Mouse (Mus musculus): Measurements from ENCODE around the gene Ehd1. TPM values are rescaled to one million over a fixed set of nuclear protein-coding genes. Genes with fewer than 3 reads are reported as not detected.
"Not testable (repeated sequence)": the region's sequence is repeated elsewhere in the genome, so short reads cannot be mapped to it uniquely, and the experiment has no call there.

The Ehd1 gene
- polyA plus RNA-seq, 1 experiment from 2014 or later: 44.9 TPM

DNA sequence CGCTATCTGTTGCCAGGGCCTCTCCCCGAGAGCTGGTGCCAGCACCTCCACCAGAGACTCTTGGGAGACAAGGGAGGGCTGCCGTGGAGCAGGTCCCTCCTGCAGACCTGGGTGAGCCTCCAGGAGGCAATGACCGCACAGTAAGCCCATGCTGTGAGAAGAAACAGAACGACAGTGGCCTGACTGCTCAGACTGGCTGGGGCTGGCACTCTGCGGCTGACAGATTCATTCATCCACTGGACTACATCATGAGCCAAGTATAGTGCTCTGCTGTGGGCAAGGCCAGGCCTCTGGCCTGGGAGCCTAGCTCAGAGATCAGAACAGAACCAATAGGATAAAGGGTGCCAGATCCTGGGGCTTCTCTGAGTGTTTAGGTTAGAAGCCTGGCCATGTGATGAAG is 27.3 kb downstream of the Ehd1 start:
- Histone ChIP-seq H3K9me3 (ENCODE audit: control insufficient read depth, low read depth, low read length) (no peaks in the 10 kb centered on the region), H3K4me1 (ENCODE audit: control insufficient read depth, insufficient read depth, low read length) (peaks cover 16% of the 10 kb centered on the region), H3K4me3 (ENCODE audit: low read depth, low read length) (no peak overlapping the region), H3K27me3 (ENCODE audit: control insufficient read depth, insufficient read depth, low read length) (no peaks in the 10 kb centered on the region), H3K27ac (ENCODE audit: low read length) (no peak overlapping the region), H3K9ac (replicated peaks; ENCODE audit: low read depth, low read length) (no peak overlapping the region), H3K36me3 (ENCODE audit: control insufficient read depth, insufficient read depth, low read length) (no peaks in the 10 kb centered on the region; the same call in none of the 2 replicates), H3K4me2 (replicated peaks; ENCODE audit: low read depth, low read length) (no peak overlapping the region)
- 82% methylated on average over 6 of the region's 6 CpGs for WGBS
- no peak for ATAC-seq (ENCODE audit: insufficient number of reproducible peaks, insufficient read depth, low FRiP score, low read depth)

DNA sequence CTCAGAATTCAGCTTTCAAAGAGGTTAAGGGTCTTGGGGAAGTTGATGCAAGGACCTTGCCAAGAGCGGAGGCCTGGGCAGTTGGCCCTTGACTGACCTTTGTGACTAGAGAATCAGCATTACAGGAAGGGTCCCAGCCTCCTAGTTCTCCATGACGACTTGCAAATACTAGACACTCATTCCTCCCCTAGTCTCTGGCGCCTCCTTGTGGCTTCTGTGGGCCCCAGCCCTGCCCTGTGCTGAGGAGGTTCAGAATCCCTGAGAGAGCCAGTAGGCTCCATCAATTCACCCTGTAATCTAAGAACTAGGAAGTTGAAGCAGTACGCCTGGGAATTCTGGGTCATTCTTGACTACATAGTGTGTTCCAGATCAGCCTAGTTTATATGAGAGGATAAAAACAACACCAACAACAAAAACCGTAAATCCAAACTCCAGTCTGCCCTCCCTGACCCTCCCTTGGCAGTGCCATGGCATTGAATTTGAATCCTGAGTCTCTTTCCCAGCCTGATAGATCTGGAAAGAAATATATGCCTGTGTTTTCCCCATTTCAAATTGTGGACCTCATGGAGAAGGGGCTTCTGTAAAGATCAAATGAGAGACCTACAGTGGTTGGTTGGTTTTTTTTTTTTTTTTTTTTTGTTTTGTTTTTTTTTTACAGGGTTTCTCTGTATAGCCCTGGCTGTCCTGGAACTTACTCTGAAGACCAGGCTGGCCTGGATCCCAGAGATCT is 28.4 kb downstream of the Ehd1 start:
- 28% methylated on average over 5 of the region's 5 CpGs for WGBS
- Histone ChIP-seq H3K27ac (ENCODE audit: low read length) (no peak overlapping the region), H3K4me2 (replicated peaks; ENCODE audit: low read depth, low read length) (no peak overlapping the region), H3K4me3 (ENCODE audit: low read depth, low read length) (no peak overlapping the region), H3K27me3 (ENCODE audit: control insufficient read depth, insufficient read depth, low read length) (no peaks in the 10 kb centered on the region), H3K36me3 (ENCODE audit: control insufficient read depth, insufficient read depth, low read length) (no peaks in the 10 kb centered on the region; the same call in 1 of the 2 replicates), H3K4me1 (ENCODE audit: control insufficient read depth, insufficient read depth, low read length) (peaks cover 16% of the 10 kb centered on the region), H3K9me3 (ENCODE audit: control insufficient read depth, low read depth, low read length) (no peaks in the 10 kb centered on the region), H3K9ac (replicated peaks; ENCODE audit: low read depth, low read length) (no peak overlapping the region)
- peak; percentile 53; the same call in 1 of the 2 replicates for ATAC-seq (ENCODE audit: insufficient number of reproducible peaks, insufficient read depth, low FRiP score, low read depth)

DNA sequence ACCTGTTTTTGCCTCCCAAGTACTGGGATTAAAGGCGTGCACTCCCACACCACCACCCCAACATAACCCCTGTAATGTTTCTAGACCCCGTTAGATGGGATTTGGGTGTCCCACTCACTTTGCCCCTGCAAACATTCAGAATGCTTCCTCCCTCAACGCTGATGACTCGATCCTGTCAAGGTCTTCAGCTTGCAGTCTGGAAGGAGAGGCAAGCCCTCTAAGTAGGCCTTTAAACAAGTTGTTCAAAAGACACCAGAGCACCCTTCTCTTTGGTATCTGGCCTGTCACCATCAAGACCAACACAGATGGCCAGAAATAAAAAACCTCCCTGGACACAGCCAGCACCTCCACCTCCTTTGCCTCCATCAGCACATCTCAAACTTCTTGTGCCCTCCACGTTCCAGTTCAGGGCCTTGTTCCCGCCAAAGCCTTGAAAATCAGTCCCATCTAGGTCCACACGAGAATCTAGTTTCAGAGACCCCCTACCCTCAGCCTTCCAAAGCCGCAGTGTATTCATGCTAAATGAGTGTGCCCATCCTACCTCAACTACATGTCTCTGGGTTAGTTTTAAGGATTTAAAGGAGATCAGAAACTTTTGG is 29.1 kb downstream of the Ehd1 start:
- Histone ChIP-seq H3K4me2 (replicated peaks; ENCODE audit: low read depth, low read length) (peak overlapping the region; percentile 48), H3K9me3 (ENCODE audit: control insufficient read depth, low read depth, low read length) (no peaks in the 10 kb centered on the region), H3K4me3 (ENCODE audit: low read depth, low read length) (peak overlapping the region; percentile 56), H3K9ac (replicated peaks; ENCODE audit: low read depth, low read length) (peak overlapping the region; percentile 48), H3K27ac (ENCODE audit: low read length) (peak overlapping the region; percentile 40; the same call in 1 of the 2 replicates), H3K27me3 (ENCODE audit: control insufficient read depth, insufficient read depth, low read length) (no peaks in the 10 kb centered on the region), H3K36me3 (ENCODE audit: control insufficient read depth, insufficient read depth, low read length) (peaks cover 4% of the 10 kb centered on the region; the same call in 1 of the 2 replicates), H3K4me1 (ENCODE audit: control insufficient read depth, insufficient read depth, low read length) (peaks cover 16% of the 10 kb centered on the region)
- ATAC-seq (ENCODE audit: insufficient number of reproducible peaks, insufficient read depth, low FRiP score, low read depth): no peak
- WGBS: 61% methylated on average over 8 of the region's 8 CpGs

DNA sequence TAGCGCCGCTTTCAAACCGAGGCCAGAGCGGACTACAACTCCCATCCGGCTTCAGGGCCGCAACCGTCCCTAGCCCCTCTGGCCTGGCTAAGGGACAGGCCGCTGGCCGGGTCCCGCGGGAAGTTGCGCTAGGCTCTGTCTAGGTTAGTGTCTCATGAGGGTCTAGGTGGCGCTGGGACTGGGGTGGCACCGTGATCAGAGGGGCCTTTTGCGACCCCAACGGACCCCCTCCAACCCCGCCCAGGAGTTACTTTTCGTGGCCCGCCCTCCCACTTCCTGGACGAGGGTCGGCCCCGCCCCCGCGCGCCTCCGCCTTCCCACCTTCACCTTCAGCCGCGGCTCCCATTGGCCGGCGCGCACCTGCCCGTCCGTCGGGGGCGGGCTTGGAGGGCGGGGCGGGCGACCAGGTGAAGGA is 29.6 kb downstream of the Ehd1 start, which contains the start of gene Cdc42bpg:
Gene Cdc42bpg (plus strand): TSS at position 320 of the 415 bp plus-strand sequence.
- peaks cover 16% of the 10 kb centered on the region for H3K4me1 ChIP-seq (ENCODE audit: control insufficient read depth, insufficient read depth, low read length)
- peaks cover 6% of the 10 kb centered on the region; the same call in 1 of the 2 replicates for H3K36me3 ChIP-seq (ENCODE audit: control insufficient read depth, insufficient read depth, low read length)
- H3K9ac ChIP-seq (replicated peaks; ENCODE audit: low read depth, low read length): peak within 1 kb of the TSS; percentile 48
- peak; percentile 85 for ATAC-seq (ENCODE audit: insufficient number of reproducible peaks, insufficient read depth, low FRiP score, low read depth)
- WGBS: under 1% methylated on average over 38 of the region's 38 CpGs
- H3K4me2 ChIP-seq (replicated peaks; ENCODE audit: low read depth, low read length): peak within 1 kb of the TSS; percentile 48
- no peaks in the 10 kb centered on the region for H3K27me3 ChIP-seq (ENCODE audit: control insufficient read depth, insufficient read depth, low read length)
- H3K27ac ChIP-seq (ENCODE audit: low read length): peak within 1 kb of the TSS; percentile 40; the same call in 1 of the 2 replicates
- H3K4me3 ChIP-seq (ENCODE audit: low read depth, low read length): peak within 1 kb of the TSS; percentile 56
- no peaks in the 10 kb centered on the region for H3K9me3 ChIP-seq (ENCODE audit: control insufficient read depth, low read depth, low read length)

DNA sequence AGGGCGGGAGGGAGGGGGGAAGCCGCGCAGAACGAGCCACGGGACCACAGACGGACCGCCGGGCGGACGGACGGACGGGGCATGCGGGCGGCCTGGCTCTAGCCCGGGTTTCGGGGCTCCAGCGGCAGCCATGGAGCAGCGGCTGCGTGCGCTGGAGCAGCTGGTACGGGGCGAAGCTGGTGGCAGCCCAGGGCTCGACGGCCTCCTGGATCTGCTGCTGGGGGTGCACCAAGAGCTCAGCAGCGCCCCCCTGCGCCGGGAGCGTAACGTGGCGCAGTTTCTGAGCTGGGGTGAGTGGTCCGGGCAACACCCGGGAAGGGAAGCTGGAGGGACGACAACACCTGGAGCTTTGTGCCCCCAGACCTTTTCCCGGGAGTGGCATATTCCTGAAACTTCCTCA is 30.1 kb downstream of the Ehd1 start:
- ATAC-seq (ENCODE audit: insufficient number of reproducible peaks, insufficient read depth, low FRiP score, low read depth): peak; percentile 70
- 0% methylated on average over 28 of the region's 34 CpGs for WGBS

DNA sequence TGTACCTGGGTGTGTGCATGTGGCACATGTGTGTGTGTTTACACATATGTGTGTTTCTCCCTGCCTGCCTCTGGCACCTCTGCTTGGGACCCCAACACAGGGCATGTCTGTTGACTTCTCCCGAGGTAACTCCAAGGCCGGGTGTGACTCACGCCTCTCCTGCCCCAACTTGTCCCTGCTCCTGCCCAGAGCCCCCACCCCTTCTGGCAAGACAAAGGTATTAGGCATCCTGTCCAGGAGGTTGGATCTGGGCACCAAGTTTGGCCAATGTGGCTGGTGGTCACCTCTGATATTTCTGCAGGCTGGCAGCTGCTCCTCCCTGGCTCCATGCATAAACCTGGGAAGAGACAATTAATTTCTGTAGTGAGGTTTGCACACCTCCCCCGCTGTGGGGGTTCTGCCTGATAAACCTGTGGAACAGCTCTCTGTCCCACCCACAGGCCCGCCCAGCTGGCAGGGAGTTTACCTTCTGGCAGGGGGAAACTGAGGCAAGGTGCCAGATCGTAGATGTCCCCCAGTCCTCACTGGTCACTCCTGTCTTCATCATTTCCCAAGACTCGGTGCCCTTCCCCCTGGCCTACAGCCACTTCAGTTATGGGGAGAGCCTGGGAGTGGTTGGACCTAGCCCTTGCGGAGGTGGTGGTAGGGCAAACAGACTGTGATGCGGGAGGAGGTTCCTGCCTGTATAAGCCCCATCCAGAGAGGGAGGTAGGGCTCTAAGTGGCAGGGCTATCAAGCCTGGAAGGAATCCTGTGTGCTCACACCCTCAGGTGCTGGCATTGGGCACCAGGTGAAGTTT is 31.4 kb downstream of the Ehd1 start:
- Histone ChIP-seq H3K4me3 (ENCODE audit: low read depth, low read length) (peak overlapping the region; percentile 56), H3K9ac (replicated peaks; ENCODE audit: low read depth, low read length) (no peak overlapping the region), H3K9me3 (ENCODE audit: control insufficient read depth, low read depth, low read length) (no peaks in the 10 kb centered on the region), H3K36me3 (ENCODE audit: control insufficient read depth, insufficient read depth, low read length) (peaks cover 10% of the 10 kb centered on the region; the same call in 1 of the 2 replicates), H3K27ac (ENCODE audit: low read length) (peak overlapping the region; percentile 71; the same call in 1 of the 2 replicates), H3K27me3 (ENCODE audit: control insufficient read depth, insufficient read depth, low read length) (no peaks in the 10 kb centered on the region), H3K4me1 (ENCODE audit: control insufficient read depth, insufficient read depth, low read length) (peaks cover 16% of the 10 kb centered on the region), H3K4me2 (replicated peaks; ENCODE audit: low read depth, low read length) (peak overlapping the region; percentile 48)
- WGBS: 59% methylated on average over 9 of the region's 9 CpGs
- no peak for ATAC-seq (ENCODE audit: insufficient number of reproducible peaks, insufficient read depth, low FRiP score, low read depth)

More for the DNA sequence above, 30.1 kb downstream of the Ehd1 start:
- H3K27ac ChIP-seq (ENCODE audit: low read length): peak overlapping the region; percentile 40; the same call in 1 of the 2 replicates
- peaks cover 10% of the 10 kb centered on the region; the same call in 1 of the 2 replicates for H3K36me3 ChIP-seq (ENCODE audit: control insufficient read depth, insufficient read depth, low read length)
- peak overlapping the region; percentile 56 for H3K4me3 ChIP-seq (ENCODE audit: low read depth, low read length)
- H3K4me1 ChIP-seq (ENCODE audit: control insufficient read depth, insufficient read depth, low read length): peaks cover 16% of the 10 kb centered on the region
- H3K4me2 ChIP-seq (replicated peaks; ENCODE audit: low read depth, low read length): peak overlapping the region; percentile 48
- no peaks in the 10 kb centered on the region for H3K27me3 ChIP-seq (ENCODE audit: control insufficient read depth, insufficient read depth, low read length)
- no peaks in the 10 kb centered on the region for H3K9me3 ChIP-seq (ENCODE audit: control insufficient read depth, low read depth, low read length)
- peak overlapping the region; percentile 48; the same call in 1 of the 2 replicates for H3K9ac ChIP-seq (replicated peaks; ENCODE audit: low read depth, low read length)

DNA sequence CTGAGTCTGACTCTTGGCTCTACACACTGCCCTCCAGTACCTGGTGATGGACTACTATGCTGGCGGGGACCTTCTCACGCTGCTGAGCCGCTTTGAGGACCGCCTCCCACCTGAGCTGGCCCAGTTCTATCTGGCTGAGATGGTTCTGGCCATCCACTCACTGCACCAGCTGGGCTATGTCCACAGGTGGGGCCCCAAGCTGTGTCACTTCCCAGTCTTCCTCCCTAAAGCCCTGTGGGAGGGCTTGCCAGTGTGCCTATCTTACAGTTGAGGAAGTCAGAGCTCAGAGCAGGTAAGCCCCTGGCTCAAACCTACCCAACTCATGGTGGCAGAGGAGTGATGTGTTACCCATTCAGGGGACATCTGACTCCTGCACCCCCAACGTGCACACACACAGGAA is 33.7 kb downstream of the Ehd1 start:
- WGBS: 81% methylated on average over 5 of the region's 5 CpGs
- no peak for ATAC-seq (ENCODE audit: insufficient number of reproducible peaks, insufficient read depth, low FRiP score, low read depth)
- no peak overlapping the region for H3K9ac ChIP-seq (replicated peaks; ENCODE audit: low read depth, low read length)

DNA sequence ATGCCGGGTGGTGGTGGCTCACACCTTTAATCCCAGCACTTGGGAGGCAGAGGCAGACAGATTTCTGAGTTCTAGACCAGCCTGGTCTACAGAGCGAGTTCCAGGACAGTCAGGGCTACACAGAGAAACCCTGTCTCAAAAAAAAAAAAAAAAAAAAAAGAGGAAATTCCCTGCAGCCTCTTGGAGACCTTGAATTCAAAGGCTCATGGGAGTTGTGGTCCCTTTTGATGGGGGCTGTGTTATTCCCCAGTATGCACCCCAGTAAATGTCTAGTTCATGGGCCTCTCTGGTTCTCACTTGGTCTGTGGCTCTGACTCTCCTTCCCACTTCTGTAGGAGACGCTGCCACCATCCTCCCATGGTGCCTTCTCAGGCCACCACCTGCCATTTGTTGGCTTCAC is 35.3 kb downstream of the Ehd1 start:
- not testable (repeated sequence) for ATAC-seq (ENCODE audit: insufficient number of reproducible peaks, insufficient read depth, low FRiP score, low read depth); H3K27ac ChIP-seq (ENCODE audit: low read length); H3K4me2 ChIP-seq (replicated peaks; ENCODE audit: low read depth, low read length); H3K4me3 ChIP-seq (ENCODE audit: low read depth, low read length); H3K27me3 ChIP-seq (ENCODE audit: control insufficient read depth, insufficient read depth, low read length); H3K9me3 ChIP-seq (ENCODE audit: control insufficient read depth, low read depth, low read length); H3K9ac ChIP-seq (replicated peaks; ENCODE audit: low read depth, low read length)
- peaks cover 42% of the 10 kb centered on the region for H3K36me3 ChIP-seq (ENCODE audit: control insufficient read depth, insufficient read depth, low read length)
- H3K4me1 ChIP-seq (ENCODE audit: control insufficient read depth, insufficient read depth, low read length): peaks cover 14% of the 10 kb centered on the region
- 97% methylated on average over 3 of the region's 3 CpGs for WGBS

More for the DNA sequence above, 33.7 kb downstream of the Ehd1 start:
- H3K4me2 ChIP-seq (replicated peaks; ENCODE audit: low read depth, low read length): no peak overlapping the region
- H3K36me3 ChIP-seq (ENCODE audit: control insufficient read depth, insufficient read depth, low read length): peaks cover 29% of the 10 kb centered on the region
- H3K9me3 ChIP-seq (ENCODE audit: control insufficient read depth, low read depth, low read length): no peaks in the 10 kb centered on the region
- peaks cover 16% of the 10 kb centered on the region for H3K4me1 ChIP-seq (ENCODE audit: control insufficient read depth, insufficient read depth, low read length)
- H3K27ac ChIP-seq (ENCODE audit: low read length): no peak overlapping the region
- no peaks in the 10 kb centered on the region for H3K27me3 ChIP-seq (ENCODE audit: control insufficient read depth, insufficient read depth, low read length)
- H3K4me3 ChIP-seq (ENCODE audit: low read depth, low read length): no peak overlapping the region
